Mouse (Mus musculus): ENCODE results near the gene Gas2l2.

DNA sequence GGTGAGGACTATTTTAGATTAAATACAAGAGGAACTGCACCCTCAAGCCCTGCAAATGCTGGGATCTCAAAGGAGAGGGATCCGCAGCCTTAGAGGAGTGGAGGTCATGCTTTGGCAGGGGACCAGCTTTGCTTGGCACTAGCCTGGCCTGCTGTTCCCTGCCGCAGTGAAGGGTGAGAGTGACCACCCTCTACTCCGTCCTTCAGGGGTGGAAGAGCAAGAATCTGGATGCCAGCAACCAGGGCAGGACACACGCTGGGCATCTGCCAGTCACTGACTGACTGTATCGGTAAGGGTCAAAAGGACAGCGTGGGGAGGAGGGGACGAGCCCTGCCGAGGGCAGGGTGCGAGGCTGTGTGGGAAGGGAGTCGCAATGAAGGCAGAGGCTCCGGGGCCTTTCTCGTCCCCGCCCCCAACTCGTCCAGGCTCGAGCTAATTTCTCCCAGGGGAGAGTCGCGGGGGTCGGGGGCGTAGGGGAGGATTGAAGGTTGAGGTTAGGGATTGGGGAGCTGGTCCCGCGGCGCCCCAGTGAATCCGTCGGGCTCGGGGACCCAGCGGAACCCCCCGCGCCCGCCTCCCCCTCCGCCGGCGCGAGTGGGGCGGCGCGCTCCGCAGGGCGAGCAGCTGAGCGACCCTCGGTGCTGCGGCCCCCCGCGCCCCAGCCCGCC is 20.0 kb downstream of the Gas2l2 start, which contains the start of gene Rasl10b:
- TF ChIP-seq CTCF (IDR thresholded peaks at IDR 0.05; ENCODE audit: insufficient read depth, low read length) (no peak), POLR2A (IDR thresholded peaks at IDR 0.05; ENCODE audit: borderline replicate concordance, extremely low read depth, low read depth, low read length) (no peak)
